Mouse (Mus musculus) megakaryocyte-erythroid progenitor cell, adult 5-6 weeks (primary cell): Measurements from ENCODE around the gene Dab2ip. TPM values are rescaled to one million over a fixed set of nuclear protein-coding genes. Genes with fewer than 3 reads are reported as not detected.

ENCODE experiments used
- ATAC-seq: replicated peaks from 2 replicates; pipeline ENCODE4 v1.8.0; 2016; ENCODE audit warnings: mild to moderate bottlenecking, inconsistent platforms; ENCODE audit not compliant: severe bottlenecking, poor library complexity, low FRiP score, low TSS enrichment
- total RNA-seq, 2 experiments: library from RNA; stranded (forward) in 1 of 2; stranded (reverse) in 1 of 2; fragments of 200-1000, 215-1000 nt in 1 of 2; fragments of >200 nt in 1 of 2; fragmentation: Nextera tagmentation in 1 of 2; gene quantifications; 2 replicates each; pipeline ENCODE4 v1.2.3; 2014 to 2017

Dab2ip gene
- total RNA-seq (2014; fragmentation: Nextera tagmentation) (3.2 and 5.9 TPM in 2 replicates), total RNA-seq (2017) (3.2 TPM in 2 replicates)

GRCm38 (mm10) chr2:35557911-35558825, at the start of gene Dab2ip:
TSS of gene Dab2ip (plus strand) at chr2:35558266.
- ATAC-seq: no peak

- ATAC-seq: no peak
Measured at GRCm38 (mm10) chr2:35508597-35509342, 49.3 kb upstream of the Dab2ip start.

GRCm38 (mm10) chr2:35509343-35509667, 48.8 kb upstream of the Dab2ip start:
- no peak for ATAC-seq

GRCm38 (mm10) chr2:35509888-35510287, 48.2 kb upstream of the Dab2ip start:
- no peak for ATAC-seq

- no peak for ATAC-seq
Measured at GRCm38 (mm10) chr2:35510920-35511319, 47.1 kb upstream of the Dab2ip start.

- no peak for ATAC-seq
Measured at GRCm38 (mm10) chr2:35512226-35512625, 45.8 kb upstream of the Dab2ip start.

GRCm38 (mm10) chr2:35514051-35514892, 43.8 kb upstream of the Dab2ip start:
- ATAC-seq: no peak

- peak; percentile 78 for ATAC-seq
Measured at GRCm38 (mm10) chr2:35526612-35527242, 31.3 kb upstream of the Dab2ip start.

- peak; percentile 67 for ATAC-seq
Measured at GRCm38 (mm10) chr2:35529086-35529485, 29.0 kb upstream of the Dab2ip start.

GRCm38 (mm10) chr2:35529856-35530255, 28.2 kb upstream of the Dab2ip start:
- ATAC-seq: no peak

GRCm38 (mm10) chr2:35530732-35531131, 27.3 kb upstream of the Dab2ip start:
- ATAC-seq: no peak

- ATAC-seq: no peak
Measured at GRCm38 (mm10) chr2:35533646-35534045, 24.4 kb upstream of the Dab2ip start.

- ATAC-seq: peak; percentile 71
Measured at GRCm38 (mm10) chr2:35539276-35539972, 18.6 kb upstream of the Dab2ip start.

- peak; percentile 25; the same call in 1 of the 2 replicates for ATAC-seq
Measured at GRCm38 (mm10) chr2:35540798-35541197, 17.3 kb upstream of the Dab2ip start.

GRCm38 (mm10) chr2:35544717-35545116, 13.3 kb upstream of the Dab2ip start:
- ATAC-seq: peak; percentile 56; the same call in 1 of the 2 replicates

GRCm38 (mm10) chr2:35545125-35545590, 12.9 kb upstream of the Dab2ip start:
- no peak for ATAC-seq

GRCm38 (mm10) chr2:35546462-35546861, 11.6 kb upstream of the Dab2ip start:
- ATAC-seq: no peak

GRCm38 (mm10) chr2:35549191-35549590, 8.9 kb upstream of the Dab2ip start:
- ATAC-seq: no peak
